Mouse (Mus musculus) heart, embryonic 11.5 days (tissue): Measurements from ENCODE around the gene Agrn. TPM values are rescaled to one million over a fixed set of nuclear protein-coding genes. Genes with fewer than 3 reads are reported as not detected.

Source experiments
- ATAC-seq: fragments of 200-750 bp; cut with Nextera tagmentation; replicated peaks from 2 replicates; pipeline ENCODE4 v1.8.0; 2017; ENCODE audit warnings: moderate library complexity; ENCODE audit not compliant: insufficient number of reproducible peaks, low FRiP score, low TSS enrichment
- H3K27ac ChIP-seq: fragments of 300-500 bp; sonication (generic); 2 replicates; pipeline ENCODE4 v1.5.1; 2014; ENCODE audit warnings: mild to moderate bottlenecking, low read depth, low read length
- H3K27me3 ChIP-seq: fragments of 300-500 bp; sonication (generic); 2 replicates; pipeline ENCODE4 v1.6.1; 2014; ENCODE audit warnings: mild to moderate bottlenecking, low read length, mixed read lengths; ENCODE audit not compliant: control insufficient read depth, insufficient read depth
- H3K36me3 ChIP-seq: fragments of 300-500 bp; sonication (generic); 2 replicates; pipeline ENCODE4 v1.6.1; 2014; ENCODE audit warnings: mild to moderate bottlenecking, low read length, moderate library complexity, mixed read lengths; ENCODE audit not compliant: control insufficient read depth, insufficient read depth
- H3K4me1 ChIP-seq: fragments of 300-500 bp; sonication (generic); 2 replicates; pipeline ENCODE4 v1.6.1; 2014; ENCODE audit warnings: low read length; ENCODE audit not compliant: control insufficient read depth, insufficient read depth
- H3K4me2 ChIP-seq: fragments of 300-500 bp; sonication (generic); 2 replicates; pipeline ENCODE4 v1.6.1; 2014; ENCODE audit warnings: mild to moderate bottlenecking, moderate library complexity
- H3K4me3 ChIP-seq: fragments of 300-500 bp; sonication (generic); 2 replicates; pipeline ENCODE4 v1.5.1; 2014; ENCODE audit warnings: low read depth, low read length
- H3K9ac ChIP-seq: fragments of 300-500 bp; sonication (generic); 2 replicates; pipeline ENCODE4 v1.6.1; 2014; ENCODE audit warnings: mild to moderate bottlenecking, low read depth, low read length, moderate library complexity
- H3K9me3 ChIP-seq: fragments of 300-500 bp; sonication (generic); replicated peaks from 2 replicates; pipeline ENCODE4 v1.6.1; 2016; ENCODE audit warnings: low read length; ENCODE audit not compliant: control insufficient read depth
- WGBS: fragments of 180-500 bp; shearing (Covaris S2); extraction: QIAGEN DNeasy Blood & Tissue Kit; methylation state at CpG from one replicate; pipeline ENCODE4 v1.1.7; 2014; ENCODE audit not compliant: insufficient replicate concordance; 5-methylcytosine and 5-hydroxymethylcytosine counted together
- polyA plus RNA-seq: library from polyadenylated mRNA; unstranded; fragments of >200 nt; fragmentation: Nextera tagmentation; extraction: Ambion mirVana; gene quantifications from 2 replicates; pipeline ENCODE4 v1.2.1, GENCODE M21; 2014

The Agrn gene
- polyA plus RNA-seq, 1 experiment from 2014 or later, result 36.7 TPM

GRCm38 (mm10) chr4:156185950-156186850, 11.1 kb downstream of the Agrn start:
- no peaks in the 10 kb centered on the region for H3K9me3 ChIP-seq
- H3K36me3 ChIP-seq, result peaks cover 6% of the 10 kb centered on the region; the same call in 1 of the 2 replicates
- no peak overlapping the region; the same call in 1 of the 2 replicates for H3K27ac ChIP-seq
- peak overlapping the region; percentile 62 for H3K4me2 ChIP-seq
- 10% methylated on average over 31 of the region's 31 CpGs for WGBS
- ATAC-seq, result no peak
- H3K4me1 ChIP-seq, result peaks cover 60% of the 10 kb centered on the region
- peak overlapping the region; percentile 35 for H3K4me3 ChIP-seq
- H3K27me3 ChIP-seq, result no peaks in the 10 kb centered on the region
- peak overlapping the region; percentile 65 for H3K9ac ChIP-seq

GRCm38 (mm10) chr4:156185456-156185949, 11.8 kb downstream of the Agrn start:
- H3K4me1 ChIP-seq, result peaks cover 60% of the 10 kb centered on the region
- WGBS, result 66% methylated on average over 13 of the region's 13 CpGs
- peak overlapping the region; percentile 62 for H3K4me2 ChIP-seq
- peaks cover 6% of the 10 kb centered on the region; the same call in 1 of the 2 replicates for H3K36me3 ChIP-seq
- H3K9ac ChIP-seq, result peak overlapping the region; percentile 65
- peak overlapping the region; percentile 35 for H3K4me3 ChIP-seq
- ATAC-seq, result no peak
- no peaks in the 10 kb centered on the region for H3K9me3 ChIP-seq
- H3K27me3 ChIP-seq, result no peaks in the 10 kb centered on the region
- H3K27ac ChIP-seq, result no peak overlapping the region; the same call in 1 of the 2 replicates

DNA sequence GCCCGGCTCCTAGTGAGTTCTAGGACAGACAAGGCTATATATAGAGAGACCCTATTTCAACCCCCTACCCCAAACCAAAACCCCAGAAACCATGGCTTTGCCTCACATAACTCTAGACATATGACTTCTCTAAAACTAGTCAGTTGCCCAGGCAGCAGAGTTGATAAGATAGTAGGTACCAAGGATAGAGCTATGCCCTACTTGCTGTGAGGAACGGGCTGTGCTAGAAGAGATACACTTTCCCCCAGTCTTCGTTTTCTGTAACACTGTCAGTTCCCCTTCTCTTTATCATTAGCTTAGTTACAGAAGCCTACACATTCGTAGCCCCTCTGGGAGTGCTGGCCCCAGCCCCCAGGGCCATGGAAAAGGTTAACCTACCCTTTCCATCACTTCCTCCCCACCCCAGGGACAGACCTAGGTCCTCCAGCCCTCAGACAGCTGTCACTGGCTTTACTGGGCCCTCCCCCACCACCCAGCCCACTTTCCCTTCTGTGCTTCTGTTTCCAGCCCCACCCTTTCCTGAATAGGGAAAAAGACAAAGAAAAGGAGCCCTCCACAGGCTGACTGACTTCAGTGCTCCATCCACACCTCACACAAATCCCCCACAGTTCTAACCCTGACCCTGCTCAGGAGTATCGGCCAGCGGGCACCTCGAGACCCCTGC, 12.9 kb downstream of the Agrn start:
- Histone ChIP-seq H3K36me3 (peaks cover 6% of the 10 kb centered on the region), H3K4me2 (peak overlapping the region; percentile 7), H3K27me3 (no peaks in the 10 kb centered on the region), H3K9ac (0 out of 2 replicates have a peak overlapping the region, but pooled peaks have one; percentile 4), H3K9me3 (no peaks in the 10 kb centered on the region), H3K4me3 (no peak overlapping the region), H3K4me1 (peaks cover 50% of the 10 kb centered on the region), H3K27ac (no peak overlapping the region)
- ATAC-seq, result no peak
- 61% methylated on average over 7 of the region's 7 CpGs for WGBS

DNA sequence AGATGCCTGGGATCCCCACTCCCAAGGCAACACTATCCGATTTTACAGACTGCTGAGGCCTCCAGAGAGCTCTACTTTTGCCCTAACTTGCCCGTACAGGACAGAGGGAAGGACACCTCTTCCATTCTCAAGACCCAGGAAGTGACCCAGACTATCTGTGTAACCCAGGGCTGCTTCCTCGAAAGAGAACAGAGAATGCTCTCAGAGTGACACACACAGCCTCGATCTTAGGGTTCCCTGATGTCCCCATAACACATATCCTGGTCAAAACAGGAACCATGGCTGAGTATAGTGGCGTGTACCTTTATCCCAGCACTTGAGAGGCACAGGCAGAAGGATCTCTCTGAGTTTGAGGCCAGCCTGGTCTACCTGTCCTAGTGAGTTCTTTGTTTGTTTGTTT, 13.5 kb downstream of the Agrn start:
- ATAC-seq, result no peak
- Histone ChIP-seq H3K4me3 (no peak overlapping the region), H3K9ac (no peak overlapping the region)

GRCm38 (mm10) chr4:156177630-156178029, 19.7 kb downstream of the Agrn start:
- peaks cover 43% of the 10 kb centered on the region for H3K36me3 ChIP-seq
- H3K4me2 ChIP-seq, result no peak overlapping the region
- H3K9ac ChIP-seq, result no peak overlapping the region
- no peaks in the 10 kb centered on the region for H3K4me1 ChIP-seq
- 93% methylated on average over 9 of the region's 9 CpGs for WGBS
- H3K9me3 ChIP-seq, result no peaks in the 10 kb centered on the region
- H3K27ac ChIP-seq, result no peak overlapping the region
- no peaks in the 10 kb centered on the region for H3K27me3 ChIP-seq
- no peak for ATAC-seq
- H3K4me3 ChIP-seq, result no peak overlapping the region

More for the DNA sequence above, 13.5 kb downstream of the Agrn start:
- 79% methylated on average over 5 of the region's 5 CpGs for WGBS
- Histone ChIP-seq H3K27me3 (no peaks in the 10 kb centered on the region), H3K4me2 (no peak overlapping the region), H3K9me3 (no peaks in the 10 kb centered on the region), H3K36me3 (peaks cover 12% of the 10 kb centered on the region), H3K27ac (no peak overlapping the region), H3K4me1 (peaks cover 43% of the 10 kb centered on the region)

DNA sequence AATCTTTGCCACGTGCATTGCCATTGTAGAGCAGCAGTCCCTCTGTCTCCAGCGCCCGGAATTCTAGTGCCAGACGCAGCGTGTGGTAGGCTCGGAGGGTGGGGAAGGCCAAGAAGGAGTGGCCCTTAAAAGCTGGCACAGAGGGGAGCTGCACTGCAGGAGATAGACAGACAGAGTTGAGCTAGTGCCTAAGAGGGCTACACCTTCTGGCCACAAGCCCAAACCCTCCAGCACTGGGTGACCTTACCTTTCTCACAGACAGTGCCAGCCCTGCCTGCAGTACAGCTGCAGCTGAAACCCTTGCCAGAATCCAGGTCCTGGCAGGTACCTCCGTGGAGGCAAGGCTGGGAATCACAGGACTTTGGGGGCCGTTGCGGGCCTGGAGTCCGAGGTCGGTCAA, 25.5 kb downstream of the Agrn start:
- H3K4me2 ChIP-seq, result no peak overlapping the region
- no peak overlapping the region for H3K27ac ChIP-seq
- H3K36me3 ChIP-seq, result peaks cover 70% of the 10 kb centered on the region
- ATAC-seq, result no peak
- no peaks in the 10 kb centered on the region for H3K9me3 ChIP-seq
- H3K9ac ChIP-seq, result no peak overlapping the region
- H3K4me1 ChIP-seq, result no peaks in the 10 kb centered on the region
- 97% methylated on average over 11 of the region's 11 CpGs for WGBS
- no peaks in the 10 kb centered on the region for H3K27me3 ChIP-seq
- H3K4me3 ChIP-seq, result no peak overlapping the region

DNA sequence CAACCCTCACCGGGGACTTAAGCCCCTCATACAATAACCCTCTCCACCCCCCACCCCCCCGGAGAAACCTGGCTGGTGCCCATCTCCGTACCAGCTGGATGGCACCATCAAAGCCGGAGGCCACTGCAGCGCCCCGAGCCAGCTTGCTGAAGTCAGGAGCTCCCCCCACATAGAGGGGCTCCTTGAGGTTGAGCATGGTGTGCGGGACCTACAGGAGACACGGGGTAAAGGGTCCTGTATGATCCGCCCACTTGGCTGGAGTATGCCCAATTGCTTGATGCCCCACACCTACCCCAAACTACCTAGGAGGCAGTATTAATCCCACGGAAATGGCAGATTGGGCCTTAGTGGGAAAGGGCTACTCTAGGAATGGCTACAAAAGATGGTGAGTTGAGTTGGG, 28.2 kb downstream of the Agrn start:
- WGBS, result 96% methylated on average over 10 of the region's 10 CpGs
- peaks cover 76% of the 10 kb centered on the region for H3K36me3 ChIP-seq

GRCm38 (mm10) chr4:156168611-156169010, 28.7 kb downstream of the Agrn start:
- Histone ChIP-seq H3K27ac (no peak overlapping the region), H3K36me3 (peaks cover 75% of the 10 kb centered on the region), H3K4me1 (no peaks in the 10 kb centered on the region), H3K9ac (no peak overlapping the region), H3K27me3 (no peaks in the 10 kb centered on the region), H3K9me3 (no peaks in the 10 kb centered on the region), H3K4me3 (no peak overlapping the region), H3K4me2 (no peak overlapping the region)
- ATAC-seq, result no peak
- 92% methylated on average over 8 of the region's 8 CpGs for WGBS

More for the DNA sequence above, 28.2 kb downstream of the Agrn start:
- H3K27ac ChIP-seq, result no peak overlapping the region
- no peaks in the 10 kb centered on the region for H3K4me1 ChIP-seq
- ATAC-seq, result no peak
- H3K9ac ChIP-seq, result no peak overlapping the region
- H3K4me3 ChIP-seq, result no peak overlapping the region
- no peaks in the 10 kb centered on the region for H3K9me3 ChIP-seq
- H3K4me2 ChIP-seq, result no peak overlapping the region
- no peaks in the 10 kb centered on the region for H3K27me3 ChIP-seq
